In genomic region chr1:178634359-178635085, GRCm38 (mm10) we compare ENCODE assay signal across 9 mouse cellular contexts.
DNase-seq lines count a peak whose midpoint lies in the region; ATAC-seq lines count a peak whose summit lies in the region.
"Had no signal": no experiment of that assay in that cellular context is flagged by ENCODE, and none has a peak within 500 bp of the region (broad histone marks: within the 10 kb centered on the region; RNA-seq: fewer than 3 reads in every experiment).

No protein-coding gene starts in this region.

- no peak for DNase-seq in hindbrain, embryonic 10.5 days (ENCODE audit: low spot score)
- no peak for DNase-seq in hindbrain, embryonic 11.5 days (ENCODE audit: low spot score)
- no peak for DNase-seq in limb, embryonic 10.5 days (ENCODE audit: low spot score)
- peak; percentile 17 for DNase-seq in retina, embryonic 14.5 days (ENCODE audit: low spot score)
- DNase-seq in layer of hippocampus, postnatal 36 days, result no peak
- DNase-seq in embryo, embryonic 9.5 days (ENCODE audit: extremely low spot score), result no peak
- DNase-seq in kidney, adult 18-20 months, result no peak
- DNase-seq: lung, adult 2 months had no signal

- no peak overlapping the region for H3K4me3 ChIP-seq in hindbrain, embryonic 10.5 days
- H3K4me3 ChIP-seq in hindbrain, embryonic 11.5 days (ENCODE audit: low read depth, low read length), result no peak overlapping the region
- H3K4me3 ChIP-seq in forebrain, embryonic 13.5 days, result no peak overlapping the region
- no peak overlapping the region for H3K4me3 ChIP-seq in limb, embryonic 10.5 days

- peaks cover 22% of the 10 kb centered on the region for H3K4me1 ChIP-seq in hindbrain, embryonic 10.5 days (replicated peaks)
- H3K4me1 ChIP-seq in hindbrain, embryonic 11.5 days (replicated peaks; ENCODE audit: control insufficient read depth, insufficient read depth, low read length), result no peaks in the 10 kb centered on the region
- peaks cover 11% of the 10 kb centered on the region for H3K4me1 ChIP-seq in forebrain, embryonic 13.5 days
- peaks cover 50% of the 10 kb centered on the region for H3K4me1 ChIP-seq in limb, embryonic 10.5 days

- ATAC-seq in hindbrain, embryonic 11.5 days (ENCODE audit: low FRiP score), result no peak; the same call in 1 of the 2 replicates
- ATAC-seq in forebrain, embryonic 13.5 days, result no peak

- H3K4me2 ChIP-seq in hindbrain, embryonic 11.5 days (replicated peaks; ENCODE audit: low read depth, low read length), result no peak overlapping the region
- H3K4me2 ChIP-seq in forebrain, embryonic 13.5 days, result 0 out of 2 replicates have a peak overlapping the region, but pooled peaks have one; percentile 17

- H3K9ac ChIP-seq in hindbrain, embryonic 11.5 days (ENCODE audit: low read depth, low read length), result no peak overlapping the region
- no peak overlapping the region for H3K9ac ChIP-seq in forebrain, embryonic 13.5 days

- H3K27me3 ChIP-seq in hindbrain, embryonic 10.5 days (ENCODE audit: insufficient read depth, poor library complexity, severe bottlenecking), result no peaks in the 10 kb centered on the region
- H3K27me3 ChIP-seq in hindbrain, embryonic 11.5 days (ENCODE audit: control insufficient read depth, insufficient read depth, low read length), result no peaks in the 10 kb centered on the region
- no peaks in the 10 kb centered on the region for H3K27me3 ChIP-seq in forebrain, embryonic 13.5 days
- H3K27me3 ChIP-seq in limb, embryonic 10.5 days (ENCODE audit: low read depth, poor library complexity, severe bottlenecking), result no peaks in the 10 kb centered on the region

- H3K9me3 ChIP-seq in hindbrain, embryonic 10.5 days, result no peaks in the 10 kb centered on the region
- no peaks in the 10 kb centered on the region for H3K9me3 ChIP-seq in hindbrain, embryonic 11.5 days (ENCODE audit: control insufficient read depth, low read length)
- H3K9me3 ChIP-seq in forebrain, embryonic 13.5 days (replicated peaks), result no peaks in the 10 kb centered on the region
- no peaks in the 10 kb centered on the region for H3K9me3 ChIP-seq in limb, embryonic 10.5 days (replicated peaks)

- H3K36me3 ChIP-seq in hindbrain, embryonic 10.5 days, result no peaks in the 10 kb centered on the region
- no peaks in the 10 kb centered on the region for H3K36me3 ChIP-seq in hindbrain, embryonic 11.5 days (ENCODE audit: control insufficient read depth, insufficient read depth, low read length)
- H3K36me3 ChIP-seq in forebrain, embryonic 13.5 days (ENCODE audit: poor library complexity, severe bottlenecking), result no peaks in the 10 kb centered on the region
- peaks cover 14% of the 10 kb centered on the region for H3K36me3 ChIP-seq in limb, embryonic 10.5 days

- WGBS in hindbrain, embryonic 10.5 days, result 69% methylated on average over 19 of the region's 19 CpGs
- 68% methylated on average over 19 of the region's 19 CpGs for WGBS in hindbrain, embryonic 11.5 days
- WGBS in forebrain, embryonic 13.5 days, result 65% methylated on average over 19 of the region's 19 CpGs
- WGBS in limb, embryonic 10.5 days, result 72% methylated on average over 19 of the region's 19 CpGs

- H3K27ac ChIP-seq in hindbrain, embryonic 10.5 days, result peak overlapping the region; percentile 40; the same call in 1 of the 2 replicates
- H3K27ac ChIP-seq in hindbrain, embryonic 11.5 days (ENCODE audit: low read depth, low read length), result no peak overlapping the region
- H3K27ac ChIP-seq in forebrain, embryonic 13.5 days, result peak overlapping the region; percentile 10; the same call in 1 of the 2 replicates
- 0 out of 2 replicates have a peak overlapping the region, but pooled peaks have one; percentile 34 for H3K27ac ChIP-seq in limb, embryonic 10.5 days
